Mouse (Mus musculus) embryonic fibroblast, embryonic 13.5 days (primary cell): ENCODE measurements around the gene Pigo.

Experiments used
- CTCF ChIP-seq: IDR thresholded peaks from 2 replicates; pipeline ENCODE4 v1.5.1; 2011; ENCODE audit warnings: mild to moderate bottlenecking, control low read depth, low read length, moderate library complexity, borderline replicate concordance; ENCODE audit not compliant: insufficient read depth
- POLR2A ChIP-seq: IDR thresholded peaks from 2 replicates; pipeline ENCODE4 v1.6.1; 2011; ENCODE audit warnings: low read depth, mild to moderate bottlenecking, control low read depth, low read length, moderate library complexity

DNA sequence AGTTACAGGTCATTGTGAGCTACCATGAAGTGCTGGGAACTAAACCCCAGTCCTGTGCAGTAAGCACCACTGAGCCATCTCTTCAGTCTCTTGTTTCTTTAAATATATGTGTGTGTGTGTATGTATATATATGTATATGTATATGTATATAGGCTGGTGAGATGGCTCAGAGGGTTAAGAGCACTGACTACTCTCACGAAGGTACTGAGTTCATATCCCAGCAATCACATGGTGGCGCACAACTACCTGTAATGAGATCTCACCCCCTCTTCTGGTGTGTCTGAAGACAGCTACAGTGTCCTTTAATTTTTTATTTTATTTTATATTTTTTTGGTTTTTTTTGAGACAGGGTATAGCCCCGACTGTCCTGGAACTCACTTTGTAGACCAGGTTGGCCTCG, 39.9 kb upstream of the Pigo start:
- no peak for TF ChIP-seq POLR2A
- no peak for TF ChIP-seq CTCF
